9 mouse cellular contexts compared by ENCODE assay signal in genomic region chr8:87961108-87961507, GRCm38 (mm10). TPM values are rescaled to one million over a fixed set of nuclear protein-coding genes. Genes with fewer than 3 reads are reported as not detected.
DNase-seq lines count a peak whose midpoint lies in the region; ATAC-seq lines count a peak whose summit lies in the region.
"Had no signal": no experiment of that assay in that cellular context is flagged by ENCODE, and none has a peak within 500 bp of the region (broad histone marks: within the 10 kb centered on the region; RNA-seq: fewer than 3 reads in every experiment).

No protein-coding gene starts in this region.

- WGBS in embryonic facial prominence, embryonic 13.5 days, result 2% methylated on average over 20 of the region's 20 CpGs
- WGBS in midbrain, embryonic 10.5 days, result under 1% methylated on average over 20 of the region's 20 CpGs

- peak overlapping the region; percentile 96; the same call in 1 of the 2 replicates for H3K9ac ChIP-seq in embryonic facial prominence, embryonic 13.5 days

- peaks cover 20% of the 10 kb centered on the region for H3K27me3 ChIP-seq in embryonic facial prominence, embryonic 13.5 days
- peaks cover 47% of the 10 kb centered on the region for H3K27me3 ChIP-seq in midbrain, embryonic 10.5 days (ENCODE audit: low read depth, poor library complexity, severe bottlenecking)

- H3K9me3 ChIP-seq in embryonic facial prominence, embryonic 13.5 days, result no peaks in the 10 kb centered on the region
- H3K9me3 ChIP-seq in midbrain, embryonic 10.5 days (replicated peaks), result no peaks in the 10 kb centered on the region

- DNase-seq in ES-CJ7 (ENCODE audit: low read depth, low spot score), result peak; percentile 85
- DNase-seq in adrenal gland, adult 2 months, result peak; percentile 73
- DNase-seq in heart, postnatal 14 days, result peak; percentile 63 to 68
- peak; percentile 66 to 71 for DNase-seq in kidney, postnatal 4 days
- DNase-seq in midbrain, embryonic 10.5 days (ENCODE audit: low spot score), result peak; percentile 70
- no peak for DNase-seq in frontal cortex, postnatal 14 days (ENCODE audit: low spot score in 2 of 2)

- no peaks in the 10 kb centered on the region for H3K36me3 ChIP-seq in embryonic facial prominence, embryonic 13.5 days
- no peaks in the 10 kb centered on the region for H3K36me3 ChIP-seq in midbrain, embryonic 10.5 days

- H3K27ac ChIP-seq in embryonic facial prominence, embryonic 13.5 days, result peak overlapping the region; percentile 99
- H3K27ac ChIP-seq in midbrain, embryonic 10.5 days (replicated peaks), result peak overlapping the region; percentile 99

- H3K4me2 ChIP-seq in embryonic facial prominence, embryonic 13.5 days, result peak overlapping the region; percentile 94

- peak overlapping the region; percentile 84 for H3K4me3 ChIP-seq in embryonic facial prominence, embryonic 13.5 days
- peak overlapping the region; percentile 93 for H3K4me3 ChIP-seq in midbrain, embryonic 10.5 days
- H3K4me3 ChIP-seq: erythroblast, embryonic 14.5 days had no signal

- no peak for ATAC-seq in embryonic facial prominence, embryonic 13.5 days (ENCODE audit: insufficient number of reproducible peaks, insufficient read depth, low FRiP score, low TSS enrichment, low read depth)

- intact Hi-C loops in heart, postnatal 14 days (cut with DNase I), result loop anchor here (2.0 to 5.0 kb wide), 4 partner anchors 50 to 299 kb away; no protein-coding TSS in a partner anchor

- H3K4me1 ChIP-seq in embryonic facial prominence, embryonic 13.5 days, result peaks cover 53% of the 10 kb centered on the region
- H3K4me1 ChIP-seq in midbrain, embryonic 10.5 days, result peaks cover 72% of the 10 kb centered on the region

RNA-seq across cellular contexts. Expression of gene Zfp423, which starts 1.7 kb away (rescaled TPM):
- total RNA-seq in adrenal gland, adult 2 months (2021), result 10 to 100 TPM; 21.4 to 28.1 TPM
- 17.5 and 23.6 TPM in 2 replicates for polyA plus RNA-seq in adrenal gland, adult 2 months (2012; rRNA removed)
- polyA plus RNA-seq in embryonic facial prominence, embryonic 13.5 days (2015; fragmentation: Nextera tagmentation; extraction: Ambion mirVana), result 30.5 and 33.3 TPM in 2 replicates
- total RNA-seq in heart, postnatal 14 days (2021), result 1 to 10 TPM; 8.0 to 8.5 TPM
- polyA plus RNA-seq in midbrain, embryonic 10.5 days (2016; fragmentation: Nextera tagmentation; extraction: Ambion mirVana), result 24.8 and 29.7 TPM in 2 replicates
- total RNA-seq: neutrophil, adult 5-6 weeks had no signal
- polyA plus RNA-seq: erythroblast, embryonic 14.5 days had no signal

Comparison
In these comparisons a context has a peak if more than half of its experiments do, and no peak if none do; other contexts are left out.
1. DNase-seq: peak in ES-CJ7 (single experiment), adrenal gland, adult 2 months (single experiment), heart, postnatal 14 days (2 of 2), kidney, postnatal 4 days (2 of 2) and midbrain, embryonic 10.5 days (single experiment); none in frontal cortex, postnatal 14 days (0 of 2).